In the genomic region with DNA sequence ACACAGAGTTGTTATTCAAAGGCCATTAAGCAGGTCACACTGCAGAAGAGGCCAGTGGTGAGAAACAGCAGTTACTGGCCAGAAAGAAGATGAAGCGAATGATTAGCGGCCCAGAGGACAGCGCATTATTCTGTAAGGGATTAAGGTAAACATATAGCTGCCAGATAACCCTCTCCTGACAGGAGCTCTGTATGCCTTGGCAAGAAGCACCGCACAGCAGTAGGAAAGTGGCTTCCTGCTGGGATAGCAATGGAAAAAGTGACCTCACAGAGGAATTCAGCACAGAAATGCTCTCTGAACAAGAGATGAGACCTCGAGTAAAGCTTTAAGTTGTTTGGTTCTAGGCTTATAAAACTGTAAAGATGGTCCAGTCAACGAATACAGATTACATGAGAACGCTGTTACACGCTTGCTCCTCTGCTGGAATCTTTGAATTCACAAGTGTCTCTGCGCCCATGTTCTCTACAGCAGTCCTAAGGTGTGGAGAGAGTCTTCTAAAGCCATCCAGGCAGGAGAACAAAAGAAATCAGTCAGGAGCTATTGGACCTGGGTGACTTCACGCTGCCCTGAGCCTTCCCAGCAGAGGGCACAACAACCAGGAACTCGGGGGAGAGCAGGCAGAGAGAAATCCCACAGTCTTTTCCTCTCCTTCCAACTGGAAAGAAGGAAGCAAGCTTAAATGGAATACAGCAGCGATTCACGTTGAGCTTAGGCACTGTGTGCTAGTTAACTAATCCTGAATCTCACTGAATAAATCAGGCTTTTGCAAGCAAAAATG, we compare ENCODE assay signal across 9 mouse cellular contexts. TPM values are rescaled to one million over a fixed set of nuclear protein-coding genes. Genes with fewer than 3 reads are reported as not detected.
DNase-seq lines count a peak whose midpoint lies in the region; ATAC-seq and TF ChIP-seq lines count a peak whose summit lies in the region.
"Had no signal": no experiment of that assay in that cellular context is flagged by ENCODE, and none has a peak within 500 bp of the region (broad histone marks: within the 10 kb centered on the region; RNA-seq: fewer than 3 reads in every experiment).

No protein-coding gene starts in this region.

- no peaks in the 10 kb centered on the region for H3K27me3 ChIP-seq in heart, postnatal 0 days (ENCODE audit: control insufficient read depth, insufficient read depth, low read length)
- H3K27me3 ChIP-seq: limb, embryonic 12.5 days had no signal

- WGBS in heart, postnatal 0 days: 35% methylated on average over 13 of the region's 13 CpGs

- DNase-seq in cerebellum, postnatal 4 days (ENCODE audit: low spot score in 2 of 2): no peak
- peak; percentile 37 for DNase-seq in kidney, postnatal 10 days
- no peak for DNase-seq in kidney, postnatal 36 days
- peak; percentile 79 for DNase-seq in heart, postnatal 0 days (ENCODE audit: low spot score)
- DNase-seq in retina, embryonic 14.5 days (ENCODE audit: low spot score): peak; percentile 12
- DNase-seq in left cerebral cortex, postnatal 25 days (ENCODE audit: low spot score in 2 of 2): no peak
- DNase-seq in layer of hippocampus, adult 9-11 months: no peak

- H3K4me1 ChIP-seq in heart, postnatal 0 days (ENCODE audit: control insufficient read depth, insufficient read depth): peaks cover 8% of the 10 kb centered on the region; the same call in 1 of the 2 replicates

- intact Hi-C loops in left cerebral cortex, postnatal 25 days (cut with DNase I): loop anchor here (1.0 to 5.0 kb wide), 3 partner anchors 136 to 548 kb away; no protein-coding TSS in a partner anchor

- ATAC-seq in cerebellum, adult (ENCODE audit: insufficient number of reproducible peaks, low FRiP score, low TSS enrichment): peak; percentile 56; the same call in 1 of the 2 replicates
- ATAC-seq in heart, postnatal 0 days (ENCODE audit: insufficient read depth, low read depth): peak; percentile 66

- no peak overlapping the region for H3K9ac ChIP-seq in heart, postnatal 0 days (replicated peaks; ENCODE audit: low read depth, low read length)
- H3K9ac ChIP-seq: limb, embryonic 12.5 days had no signal

- H3K36me3 ChIP-seq in heart, postnatal 0 days (replicated peaks; ENCODE audit: control insufficient read depth, insufficient read depth, low read length): peaks cover 13% of the 10 kb centered on the region

- no peaks in the 10 kb centered on the region for H3K9me3 ChIP-seq in heart, postnatal 0 days (replicated peaks; ENCODE audit: control insufficient read depth, low read length)
- H3K9me3 ChIP-seq: limb, embryonic 12.5 days had no signal

- H3K27ac ChIP-seq in heart, postnatal 0 days (ENCODE audit: low read depth): peak overlapping the region; percentile 16
- H3K27ac ChIP-seq: limb, embryonic 12.5 days had no signal

- no peak for TF ChIP-seq EP300 in heart, postnatal 0 days (IDR thresholded peaks at IDR 0.05; ENCODE audit: low read depth)

- peak overlapping the region; percentile 1; the same call in 1 of the 2 replicates for H3K4me3 ChIP-seq in heart, postnatal 0 days (ENCODE audit: low read depth, low read length)
- H3K4me3 ChIP-seq: limb, embryonic 12.5 days had no signal

- H3K4me2 ChIP-seq in heart, postnatal 0 days (ENCODE audit: low read depth, low read length): peak overlapping the region; percentile 45
- H3K4me2 ChIP-seq: limb, embryonic 12.5 days had no signal

- peak; percentile 38 for TF ChIP-seq CTCF in heart, postnatal 0 days (IDR thresholded peaks at IDR 0.05; ENCODE audit: low read depth)

RNA-seq across cellular contexts. Expression of gene Tsen15, which starts 18.0 kb away (rescaled TPM):
- 28.8 and 281 TPM in 2 replicates for total RNA-seq in heart, postnatal 0 days (2014; rRNA removed; ENCODE audit: low replicate concordance)
- 29.1 and 36.9 TPM in 2 replicates for polyA plus RNA-seq in heart, postnatal 0 days (2015; fragmentation: Nextera tagmentation; extraction: Ambion mirVana)
- total RNA-seq in left cerebral cortex, postnatal 25 days (2021): 10 to 100 TPM; 30.6 to 32.3 TPM

RNA-seq across cellular contexts. Expression of gene Colgalt2, which starts 31.1 kb away (rescaled TPM):
- total RNA-seq in heart, postnatal 0 days (2014; rRNA removed; ENCODE audit: low replicate concordance): 4.5 and 4.6 TPM in 2 replicates
- 1.5 and 1.7 TPM in 2 replicates for polyA plus RNA-seq in heart, postnatal 0 days (2015; fragmentation: Nextera tagmentation; extraction: Ambion mirVana)
- 1 to 10 TPM; 5.5 to 6.8 TPM for total RNA-seq in left cerebral cortex, postnatal 25 days (2021)

Comparison
In these comparisons a context has a peak if more than half of its experiments do, and no peak if none do; other contexts are left out.
1. DNase-seq: peak in kidney, postnatal 10 days (single experiment), heart, postnatal 0 days (single experiment) and retina, embryonic 14.5 days (single experiment); none in cerebellum, postnatal 4 days (0 of 2), kidney, postnatal 36 days (0 of 2), left cerebral cortex, postnatal 25 days (0 of 2) and layer of hippocampus, adult 9-11 months (single experiment).